Mouse (Mus musculus): ENCODE data around the gene Itgal. TPM values are rescaled to one million over a fixed set of nuclear protein-coding genes. Genes with fewer than 3 reads are reported as not detected.

Itgal gene
- total and polyA plus RNA-seq, 3 experiments, result 0.92 to 9.7 TPM; not detected in 1

DNA sequence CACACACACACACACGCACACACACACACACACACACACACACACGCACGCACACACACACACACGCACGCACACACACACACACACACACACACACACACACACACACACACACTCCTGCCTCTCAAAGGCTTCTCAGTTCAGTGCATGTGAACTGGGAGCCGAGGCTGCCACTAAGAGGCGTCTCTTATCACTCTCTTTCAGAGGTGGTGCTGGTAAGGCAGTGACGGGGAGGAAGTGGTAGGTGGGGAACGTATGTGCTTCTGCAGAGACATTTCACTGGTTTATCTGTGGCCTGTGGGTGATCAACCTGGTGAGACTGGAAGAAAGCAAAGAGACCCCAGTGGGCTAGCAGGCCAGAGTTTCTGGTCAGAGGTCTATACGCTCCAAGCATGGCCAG, 10.9 kb upstream of the Itgal start (continued):
- TF ChIP-seq GATA1 (IDR thresholded peaks at IDR 0.05; ENCODE audit: low read depth, low read length), result peak; percentile 80

DNA sequence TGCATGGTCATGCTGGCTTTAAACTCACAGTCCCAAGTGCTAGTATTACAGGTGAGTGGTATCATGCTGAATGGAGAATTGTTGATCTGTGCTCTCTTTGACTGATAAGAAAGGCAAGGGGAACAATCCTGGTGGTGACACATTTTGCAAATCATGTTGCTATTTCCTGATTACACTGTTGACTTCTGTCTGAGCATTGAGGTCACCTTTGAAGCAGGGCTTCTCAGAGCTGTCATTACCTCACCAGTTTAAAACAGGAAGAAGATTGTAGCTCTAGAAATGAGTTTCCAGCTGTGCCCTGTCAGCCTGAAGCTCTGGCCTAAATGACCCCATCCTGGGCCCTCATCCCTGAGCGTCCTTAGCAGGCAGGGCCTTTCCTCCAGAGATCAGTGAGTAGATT, 8.1 kb upstream of the Itgal start:
- Histone ChIP-seq H3K9ac (ENCODE audit: control insufficient read depth, low read depth, low read length, poor library complexity, severe bottlenecking) (no peak overlapping the region), H3K79me2 (ENCODE audit: control insufficient read depth, insufficient read depth, low read length, poor library complexity) (no peaks in the 10 kb centered on the region), H3K27me3 (ENCODE audit: control insufficient read depth in 1 of 2, insufficient read depth in 2 of 2, low read length in 2 of 2) (no peaks in the 10 kb centered on the region), H3K4me1 (ENCODE audit: control insufficient read depth in 1 of 2, insufficient read depth in 2 of 2, low read length in 2 of 2) (peaks cover 5 to 32% of the 10 kb centered on the region in 2 experiments), H3K4me3 (ENCODE audit: control insufficient read depth in 1 of 2, insufficient read depth in 1 of 2, low read depth in 2 of 2, low read length in 2 of 2) (no peak overlapping the region), H3K9me3 (replicated peaks; ENCODE audit: insufficient read depth, low read length) (no peaks in the 10 kb centered on the region), H3K27ac (ENCODE audit: control insufficient read depth, low read depth, low read length) (no peak overlapping the region), H3K36me3 (ENCODE audit: control insufficient read depth in 1 of 2, insufficient read depth in 2 of 2, low read length in 2 of 2) (peaks cover 0 to 21% of the 10 kb centered on the region in 2 experiments; a peak in 2 of 4 replicates)
- DNase-seq (ENCODE audit: low read depth, low spot score), result peak; percentile 81
- TF ChIP-seq SIN3A (IDR thresholded peaks at IDR 0.05; ENCODE audit: low read length) (0 out of 2 replicates have a peak, but pooled peaks have one; percentile 46), JUND (IDR thresholded peaks at IDR 0.05; ENCODE audit: low read depth, low read length) (no peak), ZMIZ1 (IDR thresholded peaks at IDR 0.05; ENCODE audit: low read depth, low read length) (no peak), EP300 (IDR thresholded peaks at IDR 0.05; ENCODE audit: low read depth in 1 of 2, low read length in 2 of 2) (peak; percentile 11 to 52; a peak in 3 of 4 replicates), TAL1 (IDR thresholded peaks at IDR 0.05; ENCODE audit: low read length) (0 out of 2 replicates have a peak, but pooled peaks have one; percentile 8), GATA1 (IDR thresholded peaks at IDR 0.05; ENCODE audit: low read depth, low read length) (peak; percentile 69), MAX (IDR thresholded peaks at IDR 0.05; ENCODE audit: low read length) (0 out of 2 replicates have a peak, but pooled peaks have one; percentile 33), RCOR1 (IDR thresholded peaks at IDR 0.05; ENCODE audit: low read depth, low read length) (peak; percentile 75), MXI1 (IDR thresholded peaks at IDR 0.05; ENCODE audit: low read depth, low read length) (no peak), ETS1 (IDR thresholded peaks at IDR 0.05; ENCODE audit: low read depth, low read length) (peak; percentile 96), MYC (IDR thresholded peaks at IDR 0.05; ENCODE audit: low read depth, low read length) (peak; percentile 61; the same call in 1 of the 2 replicates)

DNA sequence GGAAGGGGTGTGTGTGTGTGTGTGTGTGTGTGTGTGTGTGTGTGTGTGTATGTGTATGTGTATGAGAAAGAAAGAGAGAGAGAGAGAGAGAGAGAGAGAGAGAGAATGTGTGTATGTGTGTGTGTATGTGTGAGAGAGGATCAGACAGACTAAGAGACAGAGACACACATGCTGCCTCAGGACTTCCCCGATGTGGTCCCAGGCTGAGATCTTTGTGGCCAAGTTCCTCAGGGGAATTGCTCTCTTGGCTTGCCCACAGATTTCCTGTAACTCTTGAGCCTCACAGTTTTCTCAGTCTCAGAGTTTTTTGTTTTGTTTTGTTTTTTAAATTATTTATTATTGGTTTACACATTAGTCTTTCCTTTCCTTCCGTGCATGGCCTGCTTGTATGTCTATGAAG, 6.8 kb upstream of the Itgal start:
- Histone ChIP-seq H3K27ac (ENCODE audit: control insufficient read depth, low read depth, low read length) (no peak overlapping the region), H3K27me3 (ENCODE audit: control insufficient read depth in 1 of 2, insufficient read depth in 2 of 2, low read length in 2 of 2) (no peaks in the 10 kb centered on the region), H3K9me3 (replicated peaks; ENCODE audit: insufficient read depth, low read length) (no peaks in the 10 kb centered on the region), H3K9ac (ENCODE audit: control insufficient read depth, low read depth, low read length, poor library complexity, severe bottlenecking) (no peak overlapping the region), H3K4me3 (ENCODE audit: control insufficient read depth in 1 of 2, insufficient read depth in 1 of 2, low read depth in 2 of 2, low read length in 2 of 2) (no peak overlapping the region), H3K4me1 (ENCODE audit: control insufficient read depth in 1 of 2, insufficient read depth in 2 of 2, low read length in 2 of 2) (peaks cover 5 to 29% of the 10 kb centered on the region in 2 experiments), H3K79me2 (ENCODE audit: control insufficient read depth, insufficient read depth, low read length, poor library complexity) (no peaks in the 10 kb centered on the region), H3K36me3 (ENCODE audit: control insufficient read depth in 1 of 2, insufficient read depth in 2 of 2, low read length in 2 of 2) (peaks cover 0 to 18% of the 10 kb centered on the region in 2 experiments; a peak in 2 of 4 replicates)
- DNase-seq (ENCODE audit: low read depth, low spot score), result no peak
- TF ChIP-seq POLR2AphosphoS5 (IDR thresholded peaks at IDR 0.05; ENCODE audit: borderline replicate concordance, low read depth, low read length) (no peak), CTCF (IDR thresholded peaks at IDR 0.05 in 2 of 3, conservative IDR thresholded peaks at IDR 0.05 in 1 of 3; ENCODE audit: control insufficient read depth in 1 of 3, insufficient read depth in 1 of 3, low read depth in 2 of 3, low read length in 3 of 3, poor library complexity in 1 of 3, severe bottlenecking in 1 of 3) (no peak), MAZ (IDR thresholded peaks at IDR 0.05; ENCODE audit: low read depth, low read length) (no peak), ZMIZ1 (IDR thresholded peaks at IDR 0.05; ENCODE audit: low read depth, low read length) (no peak), MEF2A (IDR thresholded peaks at IDR 0.05; ENCODE audit: extremely low read depth, insufficient replicate concordance, low read depth, low read length, poor library complexity, severe bottlenecking) (no peak), TCF12 (IDR thresholded peaks at IDR 0.05; ENCODE audit: low read depth, low read length) (no peak), JUND (IDR thresholded peaks at IDR 0.05; ENCODE audit: low read depth, low read length) (no peak), ZKSCAN1 (IDR thresholded peaks at IDR 0.05; ENCODE audit: low read depth, low read length) (no peak), TAL1 (IDR thresholded peaks at IDR 0.05; ENCODE audit: low read length) (no peak), ETS1 (IDR thresholded peaks at IDR 0.05; ENCODE audit: low read depth, low read length) (no peak), SMC3 (IDR thresholded peaks at IDR 0.05; ENCODE audit: low read depth, low read length) (no peak), GABPA (IDR thresholded peaks at IDR 0.05; ENCODE audit: low read depth, low read length) (no peak), TBP (IDR thresholded peaks at IDR 0.05; ENCODE audit: low read depth, low read length) (no peak), NRF1 (IDR thresholded peaks at IDR 0.05; ENCODE audit: insufficient read depth, low read depth, low read length, poor library complexity, severe bottlenecking) (no peak), POLR2A (IDR thresholded peaks at IDR 0.05; ENCODE audit: control insufficient read depth in 1 of 2, insufficient read depth in 1 of 2, low read depth in 1 of 2, low read length in 2 of 2, poor library complexity in 1 of 2) (no peak), USF2 (IDR thresholded peaks at IDR 0.05; ENCODE audit: borderline replicate concordance in 1 of 2, insufficient read depth in 1 of 2, low read depth in 1 of 2, low read length in 2 of 2) (no peak), SIN3A (IDR thresholded peaks at IDR 0.05; ENCODE audit: low read length) (no peak)

Measured in MEL (cell line).